Comparison of ENCODE assay signal across 19 mouse cellular contexts in the genomic region with DNA sequence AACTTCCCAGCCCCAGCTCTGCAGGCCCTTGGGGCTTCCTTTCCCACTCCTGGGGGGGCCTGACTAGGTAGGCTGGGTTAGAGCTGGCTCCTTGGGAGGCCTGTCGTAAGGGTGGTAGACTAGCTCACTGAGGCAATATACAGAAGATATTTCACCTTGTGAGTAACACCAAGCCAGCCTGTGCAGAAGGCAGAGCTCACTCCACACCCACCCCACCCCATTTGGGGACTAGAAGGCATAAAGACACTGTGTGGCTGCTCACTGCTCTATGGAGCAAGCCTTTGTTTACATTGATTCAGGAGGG.
DNase-seq lines count a peak whose midpoint lies in the region; ATAC-seq and TF ChIP-seq lines count a peak whose summit lies in the region.
"Had no signal": no experiment of that assay in that cellular context is flagged by ENCODE, and none has a peak within 500 bp of the region (broad histone marks: within the 10 kb centered on the region; RNA-seq: fewer than 3 reads in every experiment).

No protein-coding gene starts in this region.

- H3K9me3 ChIP-seq in intestine, embryonic 15.5 days: no peaks in the 10 kb centered on the region
- no peaks in the 10 kb centered on the region for H3K9me3 ChIP-seq in intestine, postnatal 0 days (ENCODE audit: control insufficient read depth)
- H3K9me3 ChIP-seq in ES-E14 (ENCODE audit: control insufficient read depth, insufficient read depth, low read depth, low read length): no peaks in the 10 kb centered on the region
- no peaks in the 10 kb centered on the region for H3K9me3 ChIP-seq in embryonic facial prominence, embryonic 11.5 days (replicated peaks; ENCODE audit: control insufficient read depth, low read length)
- H3K9me3 ChIP-seq in limb, embryonic 12.5 days: no peaks in the 10 kb centered on the region
- H3K9me3 ChIP-seq: embryonic facial prominence, embryonic 15.5 days; heart, embryonic 13.5 days; hindbrain, embryonic 15.5 days; liver, embryonic 12.5 days had no signal

- H3K4me1 ChIP-seq in intestine, embryonic 15.5 days (replicated peaks): 0 out of 2 replicates have a peak, but pooled peaks cover 6% of the 10 kb centered on the region
- no peaks in the 10 kb centered on the region for H3K4me1 ChIP-seq in intestine, postnatal 0 days (replicated peaks; ENCODE audit: control insufficient read depth, insufficient read depth, low read length)
- peaks cover 1 to 17% of the 10 kb centered on the region in 2 experiments; a peak in 2 of 4 replicates for H3K4me1 ChIP-seq in ES-E14 (ENCODE audit: control insufficient read depth in 2 of 2, insufficient read depth in 2 of 2, low read length in 2 of 2, poor library complexity in 1 of 2)
- H3K4me1 ChIP-seq in embryonic facial prominence, embryonic 11.5 days (ENCODE audit: control insufficient read depth, insufficient read depth, low read length): 0 out of 2 replicates have a peak, but pooled peaks cover 4% of the 10 kb centered on the region
- H3K4me1 ChIP-seq in limb, embryonic 12.5 days (replicated peaks): peaks cover 31% of the 10 kb centered on the region
- H3K4me1 ChIP-seq: hindbrain, embryonic 15.5 days; liver, embryonic 12.5 days had no signal

- in situ Hi-C loops in ES-E14 (cut with MboI; ENCODE audit: low sequenced_read_pairs in 2 of 2, unreplicated experiment in 2 of 2): no loop called here

- no peaks in the 10 kb centered on the region for H3K36me3 ChIP-seq in intestine, embryonic 15.5 days
- no peaks in the 10 kb centered on the region for H3K36me3 ChIP-seq in intestine, postnatal 0 days (ENCODE audit: control insufficient read depth, insufficient read depth)
- no peaks in the 10 kb centered on the region for H3K36me3 ChIP-seq in ES-E14 (ENCODE audit: control insufficient read depth, insufficient read depth, low read length, poor library complexity, severe bottlenecking)
- H3K36me3 ChIP-seq in embryonic facial prominence, embryonic 11.5 days (replicated peaks; ENCODE audit: control insufficient read depth, insufficient read depth, low read depth, low read length): no peaks in the 10 kb centered on the region
- no peaks in the 10 kb centered on the region for H3K36me3 ChIP-seq in limb, embryonic 12.5 days
- H3K36me3 ChIP-seq: embryonic facial prominence, embryonic 15.5 days; heart, embryonic 13.5 days; hindbrain, embryonic 15.5 days; liver, embryonic 12.5 days had no signal

- DNase-seq in ES-E14 (ENCODE audit: low read depth, low spot score): no peak
- DNase-seq in embryonic facial prominence, embryonic 11.5 days (ENCODE audit: low spot score): no peak
- DNase-seq in layer of hippocampus, postnatal 10 days (ENCODE audit: low spot score in 2 of 2): no peak
- no peak for DNase-seq in c-Kit-positive CD71-positive TER-119-positive erythroid progenitor cells, embryonic 14.5 days (ENCODE audit: low spot score)
- DNase-seq: adrenal gland, adult 8-10 months; B cell, adult 2 months; cerebellum, adult 9-10 months; gastrocnemius, adult 2 months; kidney, adult 8-10 months; lung, adult 2 months; right cerebral cortex, postnatal 25 days; thymus, postnatal 4 days had no signal

- no peak overlapping the region for H3K9ac ChIP-seq in intestine, embryonic 15.5 days
- no peak overlapping the region for H3K9ac ChIP-seq in intestine, postnatal 0 days (ENCODE audit: low read depth, low read length)
- H3K9ac ChIP-seq in ES-E14 (ENCODE audit: insufficient read depth, low read depth, low read length, poor library complexity, severe bottlenecking): no peak overlapping the region
- H3K9ac ChIP-seq in embryonic facial prominence, embryonic 11.5 days (replicated peaks; ENCODE audit: low read length): no peak overlapping the region
- no peak overlapping the region for H3K9ac ChIP-seq in limb, embryonic 12.5 days (replicated peaks)
- H3K9ac ChIP-seq: embryonic facial prominence, embryonic 15.5 days; heart, embryonic 13.5 days; hindbrain, embryonic 15.5 days; liver, embryonic 12.5 days had no signal

- H3K27me3 ChIP-seq in intestine, embryonic 15.5 days (replicated peaks): no peaks in the 10 kb centered on the region
- no peaks in the 10 kb centered on the region for H3K27me3 ChIP-seq in intestine, postnatal 0 days (replicated peaks; ENCODE audit: control insufficient read depth, insufficient read depth, low read length)
- no peaks in the 10 kb centered on the region for H3K27me3 ChIP-seq in embryonic facial prominence, embryonic 11.5 days (ENCODE audit: control insufficient read depth, insufficient read depth, low read length)
- no peaks in the 10 kb centered on the region for H3K27me3 ChIP-seq in limb, embryonic 12.5 days
- H3K27me3 ChIP-seq: embryonic facial prominence, embryonic 15.5 days; heart, embryonic 13.5 days; hindbrain, embryonic 15.5 days; liver, embryonic 12.5 days had no signal

- H3K27ac ChIP-seq in intestine, embryonic 15.5 days: no peak overlapping the region
- H3K27ac ChIP-seq in intestine, postnatal 0 days (ENCODE audit: low read depth, low read length): no peak overlapping the region
- peak overlapping the region; percentile 84 for H3K27ac ChIP-seq in ES-E14 (ENCODE audit: insufficient read depth, low read depth, low read length, poor library complexity, severe bottlenecking)
- H3K27ac ChIP-seq in embryonic facial prominence, embryonic 11.5 days (replicated peaks; ENCODE audit: low read depth, low read length): peak overlapping the region; percentile 17; the same call in 1 of the 2 replicates
- H3K27ac ChIP-seq in limb, embryonic 12.5 days: peak overlapping the region; percentile 79
- H3K27ac ChIP-seq: embryonic facial prominence, embryonic 15.5 days; gastrocnemius, adult 2 months; heart, embryonic 13.5 days; hindbrain, embryonic 15.5 days; liver, embryonic 12.5 days had no signal

- ATAC-seq in intestine, embryonic 15.5 days: 0 out of 2 replicates have a peak, but pooled peaks have one; percentile 36
- no peak for ATAC-seq in intestine, postnatal 0 days
- peak; percentile 65; the same call in 1 of the 2 replicates for ATAC-seq in embryonic facial prominence, embryonic 11.5 days (replicated peaks; ENCODE audit: insufficient number of reproducible peaks, low FRiP score, low TSS enrichment, low read depth)
- peak; percentile 63; the same call in 1 of the 2 replicates for ATAC-seq in limb, embryonic 12.5 days (ENCODE audit: insufficient number of reproducible peaks, insufficient read depth, low FRiP score, low TSS enrichment, low read depth)
- ATAC-seq: liver, embryonic 12.5 days had no signal

- H3K4me2 ChIP-seq in intestine, embryonic 15.5 days (replicated peaks): no peak overlapping the region
- H3K4me2 ChIP-seq in intestine, postnatal 0 days (replicated peaks; ENCODE audit: low read depth): no peak overlapping the region
- H3K4me2 ChIP-seq in embryonic facial prominence, embryonic 11.5 days (ENCODE audit: low read depth, low read length): no peak overlapping the region
- no peak overlapping the region for H3K4me2 ChIP-seq in limb, embryonic 12.5 days
- H3K4me2 ChIP-seq: embryonic facial prominence, embryonic 15.5 days; heart, embryonic 13.5 days; hindbrain, embryonic 15.5 days; liver, embryonic 12.5 days had no signal

- no peak overlapping the region for H3K4me3 ChIP-seq in intestine, embryonic 15.5 days (replicated peaks)
- no peak overlapping the region for H3K4me3 ChIP-seq in intestine, postnatal 0 days (ENCODE audit: low read depth, low read length)
- H3K4me3 ChIP-seq in ES-E14 (ENCODE audit: insufficient read depth in 1 of 2, low read depth in 1 of 2, low read length in 2 of 2, poor library complexity in 1 of 2, severe bottlenecking in 1 of 2): no peak overlapping the region
- H3K4me3 ChIP-seq in embryonic facial prominence, embryonic 11.5 days (ENCODE audit: low read depth, low read length): no peak overlapping the region
- H3K4me3 ChIP-seq in limb, embryonic 12.5 days (replicated peaks): no peak overlapping the region
- H3K4me3 ChIP-seq: embryonic facial prominence, embryonic 15.5 days; gastrocnemius, adult 2 months; heart, embryonic 13.5 days; hindbrain, embryonic 15.5 days; liver, embryonic 12.5 days had no signal

- 14% methylated on average over 1 of the region's 1 CpGs for WGBS in intestine, embryonic 15.5 days
- WGBS in intestine, postnatal 0 days: 25% methylated on average over 1 of the region's 1 CpGs
- WGBS in embryonic facial prominence, embryonic 11.5 days: 6% methylated on average over 1 of the region's 1 CpGs
- 15% methylated on average over 1 of the region's 1 CpGs for WGBS in limb, embryonic 12.5 days

- TF ChIP-seq CTCF in intestine, postnatal 0 days (IDR thresholded peaks at IDR 0.05; ENCODE audit: low read depth): no peak

TF ChIP-seq in ES-E14, 5 proteins besides CTCF, POLR2A, EP300 and RAD21:
- TF ChIP-seq ZC3H11A (IDR thresholded peaks at IDR 0.05; ENCODE audit: borderline replicate concordance, low read depth, low read length) (no peak), MAFK (IDR thresholded peaks at IDR 0.05; ENCODE audit: insufficient read depth, low read depth, low read length) (no peak), HCFC1 (IDR thresholded peaks at IDR 0.05; ENCODE audit: borderline replicate concordance, insufficient read depth, low read length) (no peak), ZNF384 (IDR thresholded peaks at IDR 0.05; ENCODE audit: low read depth, low read length) (no peak), CHD2 (IDR thresholded peaks at IDR 0.05; ENCODE audit: low read depth, low read length) (no peak)

Comparison
In these comparisons a context has a peak if more than half of its experiments do, and no peak if none do; other contexts are left out.
1. H3K27ac ChIP-seq: peak in ES-E14 (single experiment), embryonic facial prominence, embryonic 11.5 days (single experiment) and limb, embryonic 12.5 days (single experiment); none in intestine, embryonic 15.5 days (single experiment) and intestine, postnatal 0 days (single experiment).